Mouse (Mus musculus): ENCODE data around the gene Cox5b. TPM values are rescaled to one million over a fixed set of nuclear protein-coding genes. Genes with fewer than 3 reads are reported as not detected.

Cox5b gene
- polyA plus RNA-seq (2014; fragmentation: Illumina TruSeq; extraction: RNeasy Lipid Tissue Mini Kit (QIAGEN cat#74804); ENCODE audit: low read depth, low replicate concordance), result 87.3 TPM

GRCm38 (mm10) chr1:36691271-36692155 lies at the start of gene Cox5b:
Gene Cox5b (plus strand): TSS chr1:36691449.

DNA sequence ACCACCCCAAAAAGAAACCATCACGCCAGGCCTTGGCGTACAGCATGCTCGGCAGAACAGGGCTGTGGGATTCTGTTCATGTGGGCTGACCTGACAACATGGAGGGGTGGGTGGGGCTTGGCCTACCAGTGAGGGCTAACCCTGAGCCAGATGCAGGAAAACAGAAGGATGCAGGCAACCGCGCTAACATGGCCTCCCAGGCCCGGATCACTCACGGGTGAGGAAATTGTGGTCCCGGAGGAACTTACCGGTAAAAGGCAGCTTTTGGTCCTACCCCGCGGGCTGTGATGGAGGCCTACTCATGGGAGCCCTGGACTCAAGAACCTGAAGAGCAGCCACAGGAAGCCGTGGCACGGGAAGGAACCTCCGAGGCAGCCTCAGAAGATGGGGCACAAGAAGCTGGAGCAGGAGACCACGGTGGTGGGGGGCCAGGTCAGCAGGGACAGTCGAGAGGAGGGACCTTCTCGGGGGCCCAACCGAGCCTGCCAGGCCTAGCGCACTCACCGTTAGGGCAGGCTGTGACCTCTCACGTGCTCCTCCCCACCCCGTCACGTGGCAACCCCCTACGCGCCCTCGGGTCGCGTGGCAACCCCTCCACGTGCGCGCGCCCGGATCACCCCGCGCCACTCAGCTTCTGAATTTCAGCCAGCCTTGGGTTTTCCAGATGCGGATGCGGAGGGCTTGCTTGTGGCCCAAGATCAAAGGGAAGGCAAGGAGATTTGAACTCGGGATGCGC lies 8.5 kb upstream of the Cox5b start, which contains the start of gene Fam178b:
Gene Fam178b, minus strand, starts transcription at position 564 of the 736 bp plus-strand sequence.

DNA sequence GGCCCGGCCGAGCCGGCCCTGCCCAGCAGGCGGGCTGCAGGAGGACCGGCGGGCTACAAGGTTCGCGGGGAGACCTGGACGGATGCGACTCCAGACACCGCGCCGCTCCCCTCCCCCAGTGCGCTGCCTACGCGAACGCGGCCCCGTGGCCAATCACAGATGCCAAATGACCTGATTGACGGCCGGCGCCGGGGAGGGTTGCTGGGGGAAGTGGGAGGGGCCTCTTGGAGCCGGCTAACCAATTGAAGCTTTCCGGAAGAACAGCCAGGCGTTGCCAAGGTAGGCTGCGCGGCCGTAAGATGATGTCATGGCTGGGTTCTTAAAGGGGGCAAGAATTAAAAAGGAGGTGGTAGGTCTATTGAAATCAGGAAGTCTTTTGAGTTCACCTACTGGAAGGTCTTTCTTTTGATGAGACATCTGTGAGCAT lies 18.6 kb downstream of the Cox5b start, which contains the start of gene 4933424G06Rik:
Gene 4933424G06Rik, plus strand, starts transcription at position 296 of the 427 bp plus-strand sequence.

DNA sequence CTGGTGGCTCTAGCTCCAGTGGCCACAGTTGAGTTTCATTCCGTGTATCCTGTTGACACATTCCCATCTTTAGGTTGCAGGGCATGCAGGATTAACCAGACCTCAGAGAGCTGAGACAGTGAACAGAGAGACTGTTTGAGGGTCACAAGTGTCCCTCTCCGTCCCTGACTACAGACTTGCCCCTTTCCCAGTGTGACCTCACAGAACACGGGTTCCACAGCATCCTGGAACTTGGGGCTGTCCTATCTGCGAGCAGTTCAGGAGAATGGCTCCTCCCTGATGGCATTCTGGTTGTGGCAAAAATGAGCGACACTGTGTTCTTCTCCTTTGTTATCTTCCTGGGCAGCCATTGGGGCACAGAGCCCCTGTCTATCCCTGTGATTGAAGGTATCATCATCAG lies 23.1 kb downstream of the Cox5b start, which contains the start of gene Actr1b:
Gene Actr1b, minus strand, starts transcription at position 112 of the 400 bp plus-strand sequence.

Other genes starting within 250 kb of the Cox5b start
- gene Lman2l, start 246.2 kb upstream of the Cox5b start, polyA plus RNA-seq (2014; fragmentation: Illumina TruSeq; extraction: RNeasy Lipid Tissue Mini Kit (QIAGEN cat#74804); ENCODE audit: low read depth, low replicate concordance), result 16.3 TPM
- gene Cnnm4, start 219.8 kb upstream of the Cox5b start, polyA plus RNA-seq (2014; fragmentation: Illumina TruSeq; extraction: RNeasy Lipid Tissue Mini Kit (QIAGEN cat#74804); ENCODE audit: low read depth, low replicate concordance), result 1.6 TPM
- 11.4 TPM for gene Cnnm3, start 179.6 kb upstream of the Cox5b start, polyA plus RNA-seq (2014; fragmentation: Illumina TruSeq; extraction: RNeasy Lipid Tissue Mini Kit (QIAGEN cat#74804); ENCODE audit: low read depth, low replicate concordance)
- gene Ankrd23, start 154.6 kb upstream of the Cox5b start, polyA plus RNA-seq (2014; fragmentation: Illumina TruSeq; extraction: RNeasy Lipid Tissue Mini Kit (QIAGEN cat#74804); ENCODE audit: low read depth, low replicate concordance), result 7.8 TPM
- gene Gm42417, start 152.0 kb upstream of the Cox5b start, polyA plus RNA-seq (2014; fragmentation: Illumina TruSeq; extraction: RNeasy Lipid Tissue Mini Kit (QIAGEN cat#74804); ENCODE audit: low read depth, low replicate concordance), result not detected
- gene Ankrd39, start 144.0 kb upstream of the Cox5b start, polyA plus RNA-seq (2014; fragmentation: Illumina TruSeq; extraction: RNeasy Lipid Tissue Mini Kit (QIAGEN cat#74804); ENCODE audit: low read depth, low replicate concordance), result 3.6 TPM
- gene Sema4c, start 133.1 kb upstream of the Cox5b start, polyA plus RNA-seq (2014; fragmentation: Illumina TruSeq; extraction: RNeasy Lipid Tissue Mini Kit (QIAGEN cat#74804); ENCODE audit: low read depth, low replicate concordance), result 1.7 TPM
- gene Fam178b, start 8.3 kb upstream of the Cox5b start, polyA plus RNA-seq (2014; fragmentation: Illumina TruSeq; extraction: RNeasy Lipid Tissue Mini Kit (QIAGEN cat#74804); ENCODE audit: low read depth, low replicate concordance), result not detected
- gene 4933424G06Rik, start 18.7 kb downstream of the Cox5b start, polyA plus RNA-seq (2014; fragmentation: Illumina TruSeq; extraction: RNeasy Lipid Tissue Mini Kit (QIAGEN cat#74804); ENCODE audit: low read depth, low replicate concordance), result not detected
- 22.0 TPM for gene Actr1b, start 23.0 kb downstream of the Cox5b start, polyA plus RNA-seq (2014; fragmentation: Illumina TruSeq; extraction: RNeasy Lipid Tissue Mini Kit (QIAGEN cat#74804); ENCODE audit: low read depth, low replicate concordance)
- not detected for gene Zap70, start 70.3 kb downstream of the Cox5b start, polyA plus RNA-seq (2014; fragmentation: Illumina TruSeq; extraction: RNeasy Lipid Tissue Mini Kit (QIAGEN cat#74804); ENCODE audit: low read depth, low replicate concordance)